8 mouse cellular contexts compared by ENCODE assay signal in genomic region chr10:83337159-83337951, GRCm38 (mm10). TPM values are rescaled to one million over a fixed set of nuclear protein-coding genes. Genes with fewer than 3 reads are reported as not detected.
DNase-seq lines count a peak whose midpoint lies in the region; ATAC-seq lines count a peak whose summit lies in the region.

TSS of gene Slc41a2 (minus strand) at chr10:83337882.

- peak within 1 kb of the TSS; percentile 24 for H3K4me3 ChIP-seq in erythroblast, embryonic 14.5 days (replicated peaks)

- no peak for ATAC-seq in erythroblast, adult 5-6 weeks (replicated peaks; ENCODE audit: low FRiP score, poor library complexity, severe bottlenecking)
- peak; percentile 74 for ATAC-seq in inflammation-experienced regulatory T-cells, adult 6 months
- ATAC-seq in megakaryocyte-erythroid progenitor cell, adult 5-6 weeks (replicated peaks; ENCODE audit: low FRiP score, low TSS enrichment, poor library complexity, severe bottlenecking) = peak; percentile 64

- H3K4me1 ChIP-seq in erythroblast, embryonic 14.5 days (ENCODE audit: control insufficient read depth) = peaks cover 4% of the 10 kb centered on the region; the same call in 1 of the 2 replicates

- peaks cover 71% of the 10 kb centered on the region for H3K27me3 ChIP-seq in erythroblast, embryonic 14.5 days (ENCODE audit: control insufficient read depth)

- intact Hi-C loops in gastrocnemius, postnatal 36 days (cut with DNase I) = no loop called here
- intact Hi-C loops in left cerebral cortex, postnatal 14 days (cut with DNase I) = no loop called here

- no peaks in the 10 kb centered on the region; the same call in 1 of the 2 replicates for H3K9me3 ChIP-seq in erythroblast, embryonic 14.5 days (ENCODE audit: control insufficient read depth, low read length)

- H3K36me3 ChIP-seq in erythroblast, embryonic 14.5 days (ENCODE audit: control insufficient read depth) = no peaks in the 10 kb centered on the region

- DNase-seq in embryo, embryonic 10.5 days (ENCODE audit: low spot score) = peak; percentile 66
- DNase-seq in gastrocnemius, postnatal 36 days = peak; percentile 49 to 64
- peak; percentile 54 to 70 for DNase-seq in left cerebral cortex, postnatal 14 days (ENCODE audit: low spot score in 2 of 2)
- DNase-seq in right cerebral cortex, postnatal 14 days = peak; percentile 71

RNA-seq across cellular contexts. Expression of gene Slc41a2, which starts in this region (rescaled TPM):
- polyA plus RNA-seq in erythroblast, embryonic 14.5 days (2012) = not detected in 2 replicates
- total RNA-seq in erythroblast, adult 5-6 weeks (2015; ENCODE audit: low replicate concordance) = 0.19 TPM in 1 of 2 replicates, not detected in the other
- 1.2 TPM in 1 of 2 replicates, not detected in the other for total RNA-seq in erythroblast, adult 5-6 weeks (2017; ENCODE audit: low replicate concordance)
- under 1 TPM; 0.54 to 0.86 TPM for total RNA-seq in gastrocnemius, postnatal 36 days (2021)
- under 1 TPM in 2 of 3 experiments, not detected in 1; 0.21 to 0.25 TPM for polyA plus RNA-seq in inflammation-experienced regulatory T-cells, adult 6 months (2017; shearing (Covaris generic))
- total RNA-seq in left cerebral cortex, postnatal 14 days (2021) = 10 to 100 TPM; 30.8 to 35.6 TPM
- total RNA-seq in megakaryocyte-erythroid progenitor cell, adult 5-6 weeks (2014; fragmentation: Nextera tagmentation) = not detected in 2 replicates
- total RNA-seq in megakaryocyte-erythroid progenitor cell, adult 5-6 weeks (2017) = 3.8 TPM in 1 of 2 replicates, not detected in the other

Comparison
In these comparisons a context has a peak if more than half of its experiments do, and no peak if none do; other contexts are left out.
1. RNA of gene Slc41a2 (total RNA-seq): 30.8 to 35.6 TPM in left cerebral cortex, postnatal 14 days; 3.8 TPM in megakaryocyte-erythroid progenitor cell, adult 5-6 weeks, 0.19 to 1.2 TPM in erythroblast, adult 5-6 weeks and 0.54 to 0.86 TPM in gastrocnemius, postnatal 36 days; every median in the first group is over 4 times any median in the second.
2. Peak in DNase-seq in gastrocnemius, postnatal 36 days; RNA of the gene not detected or under 1 TPM.
3. Peak in ATAC-seq in inflammation-experienced regulatory T-cells, adult 6 months; RNA of the gene not detected or under 1 TPM.
4. Peak in every context shown above with its lines, with median percentiles within 50 percentile points of each other: DNase-seq.